Mouse (Mus musculus) bone marrow macrophage, adult 2 months (primary cell): ENCODE results near the gene Tmem262. TPM values are rescaled to one million over a fixed set of nuclear protein-coding genes. Genes with fewer than 3 reads are reported as not detected.

ENCODE experiments used
- H3K27ac ChIP-seq: 2 replicates; pipeline ENCODE4 v1.5.1; 2012; ENCODE audit warnings: low read depth, low read length; ENCODE audit not compliant: insufficient read depth
- H3K4me1 ChIP-seq: 2 replicates; pipeline ENCODE4 v1.6.1; 2012; ENCODE audit warnings: low read length; ENCODE audit not compliant: control insufficient read depth, insufficient read depth
- H3K4me3 ChIP-seq: 2 replicates; pipeline ENCODE4 v1.5.1; 2012; ENCODE audit warnings: mild to moderate bottlenecking, low read length, moderate library complexity; ENCODE audit not compliant: insufficient read depth
- CTCF ChIP-seq: IDR thresholded peaks from 2 replicates; pipeline ENCODE4 v1.5.1; 2012; ENCODE audit warnings: low read depth, mild to moderate bottlenecking, low read length, moderate library complexity
- POLR2A ChIP-seq: IDR thresholded peaks from 2 replicates; pipeline ENCODE4 v1.6.1; 2012; ENCODE audit warnings: mild to moderate bottlenecking, low read depth, low read length, borderline replicate concordance
- polyA plus RNA-seq: library from polyadenylated mRNA; stranded (reverse); fragments of >200 nt; gene quantifications from 2 replicates; pipeline ENCODE4 v1.2.4, GENCODE M21; 2012; ENCODE audit not compliant: missing spikeins, insufficient read depth, insufficient read length

Gene Tmem262
- polyA plus RNA-seq, 1 experiment, result not detected

- Histone ChIP-seq H3K4me3 (no peak overlapping the region), H3K4me1 (peaks cover 18% of the 10 kb centered on the region), H3K27ac (no peak overlapping the region)
- no peak for TF ChIP-seq CTCF
- no peak for TF ChIP-seq POLR2A
Observed at GRCm38 (mm10) chr19:6069851-6070250, 10.0 kb upstream of the Tmem262 start.

- Histone ChIP-seq H3K27ac (no peak overlapping the region), H3K4me3 (no peak overlapping the region), H3K4me1 (peaks cover 26% of the 10 kb centered on the region)
- TF ChIP-seq CTCF, result no peak
- TF ChIP-seq POLR2A, result no peak
Observed at GRCm38 (mm10) chr19:6070571-6071250, 9.1 kb upstream of the Tmem262 start.

DNA sequence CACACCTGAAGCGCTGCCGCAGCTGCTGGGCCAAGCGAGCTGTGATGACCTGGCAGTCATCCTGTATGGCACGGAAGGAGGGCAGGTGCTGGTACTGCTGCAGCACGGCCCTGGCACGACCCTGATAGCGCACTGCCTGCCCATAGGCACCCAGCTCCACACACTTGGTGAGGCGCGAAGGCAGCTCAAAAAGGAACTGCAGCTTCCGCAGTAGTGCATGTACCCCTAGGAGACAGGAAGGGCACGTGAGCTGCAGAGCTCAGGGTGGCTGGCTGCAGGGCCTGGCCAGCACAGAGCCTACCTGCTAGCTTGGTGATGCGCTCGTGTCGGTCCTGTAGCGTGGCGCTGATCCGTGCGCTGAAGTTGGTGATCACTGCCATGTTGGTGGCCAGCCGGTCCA lies 8.6 kb upstream of the Tmem262 start:
- Histone ChIP-seq H3K4me3 (no peak overlapping the region), H3K27ac (no peak overlapping the region), H3K4me1 (peaks cover 31% of the 10 kb centered on the region)
- TF ChIP-seq POLR2A, result no peak
- no peak for TF ChIP-seq CTCF

DNA sequence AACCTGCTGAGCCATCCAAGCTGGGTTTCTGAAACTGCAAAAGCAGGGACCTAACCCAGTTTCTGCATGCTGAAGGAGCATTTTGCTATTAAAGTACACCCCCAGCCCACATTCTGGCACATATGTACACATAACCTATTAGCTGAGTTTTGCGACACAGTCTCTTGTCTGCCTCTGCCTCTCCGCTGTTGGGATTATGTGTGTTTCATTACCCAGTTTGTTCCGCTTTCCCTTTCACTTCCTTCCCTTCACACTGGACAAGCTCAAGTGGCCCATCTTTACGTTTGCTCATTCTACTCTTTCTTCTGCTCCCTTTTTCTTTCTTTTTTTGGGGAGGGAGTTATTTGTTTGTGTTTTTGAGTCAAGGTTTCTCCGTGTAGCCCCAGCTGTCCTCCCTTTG lies 5.9 kb upstream of the Tmem262 start:
- peak overlapping the region; percentile 85 for H3K27ac ChIP-seq
- no peak for TF ChIP-seq POLR2A
- no peak for TF ChIP-seq CTCF
- peak overlapping the region; percentile 43 for H3K4me3 ChIP-seq
- peaks cover 25% of the 10 kb centered on the region for H3K4me1 ChIP-seq

DNA sequence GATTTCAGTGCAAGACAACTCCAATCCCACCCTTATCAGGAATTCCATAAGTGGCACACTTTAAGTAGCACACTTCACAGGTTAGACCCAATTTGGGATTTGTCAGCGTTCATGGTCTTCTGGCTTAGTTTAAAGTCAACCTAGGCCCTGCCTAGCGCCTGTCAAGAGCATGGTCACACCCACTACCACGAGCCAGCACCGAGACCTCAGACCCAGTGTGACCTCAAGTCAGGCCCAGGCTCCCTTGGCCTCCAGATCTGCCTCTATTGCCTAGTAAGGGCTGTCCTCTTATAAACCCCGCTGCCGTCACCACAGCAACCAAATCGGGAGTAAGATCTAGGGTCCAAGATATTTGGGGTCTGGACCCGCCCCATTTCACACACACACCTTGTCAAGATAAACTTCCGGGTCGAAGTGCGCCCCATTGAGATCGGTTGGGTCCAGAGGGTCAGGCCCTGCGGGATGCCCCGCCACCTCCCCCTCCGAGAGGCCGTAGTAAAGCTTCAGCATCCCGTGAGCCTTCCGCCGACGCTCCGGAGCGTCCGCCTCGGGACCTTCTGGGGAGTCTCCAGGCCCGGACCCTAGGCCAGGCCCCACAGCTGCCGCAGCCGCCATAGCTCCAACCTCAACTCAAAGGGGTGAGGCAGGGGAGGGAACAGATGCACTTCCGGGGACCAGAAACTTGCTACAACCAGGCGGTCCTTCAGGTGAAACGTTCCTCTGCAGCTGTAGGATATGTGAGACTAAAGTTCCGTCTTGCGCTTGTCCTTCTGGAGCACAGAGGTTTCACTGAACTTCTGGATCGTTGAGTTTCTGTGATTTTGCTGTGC lies 3.1 kb upstream of the Tmem262 start, which contains the start of gene Vps51:
Gene Vps51 (minus strand): TSS at position 668 of the 830 bp plus-strand sequence.
- H3K27ac ChIP-seq, result peak within 1 kb of the TSS; percentile 47
- H3K4me1 ChIP-seq, result peaks cover 25% of the 10 kb centered on the region
- TF ChIP-seq POLR2A (no peak), CTCF (no peak)
- peak within 1 kb of the TSS; percentile 77 for H3K4me3 ChIP-seq

GRCm38 (mm10) chr19:6082156-6082555 lies 2.3 kb downstream of the Tmem262 start, which contains the start of gene Gm28374:
Gm28374 (minus strand) TSS chr19:6082256.
- no peak within 1 kb of the TSS for H3K4me3 ChIP-seq
- peaks cover 13% of the 10 kb centered on the region for H3K4me1 ChIP-seq
- TF ChIP-seq POLR2A, result no peak
- H3K27ac ChIP-seq, result no peak within 1 kb of the TSS

DNA sequence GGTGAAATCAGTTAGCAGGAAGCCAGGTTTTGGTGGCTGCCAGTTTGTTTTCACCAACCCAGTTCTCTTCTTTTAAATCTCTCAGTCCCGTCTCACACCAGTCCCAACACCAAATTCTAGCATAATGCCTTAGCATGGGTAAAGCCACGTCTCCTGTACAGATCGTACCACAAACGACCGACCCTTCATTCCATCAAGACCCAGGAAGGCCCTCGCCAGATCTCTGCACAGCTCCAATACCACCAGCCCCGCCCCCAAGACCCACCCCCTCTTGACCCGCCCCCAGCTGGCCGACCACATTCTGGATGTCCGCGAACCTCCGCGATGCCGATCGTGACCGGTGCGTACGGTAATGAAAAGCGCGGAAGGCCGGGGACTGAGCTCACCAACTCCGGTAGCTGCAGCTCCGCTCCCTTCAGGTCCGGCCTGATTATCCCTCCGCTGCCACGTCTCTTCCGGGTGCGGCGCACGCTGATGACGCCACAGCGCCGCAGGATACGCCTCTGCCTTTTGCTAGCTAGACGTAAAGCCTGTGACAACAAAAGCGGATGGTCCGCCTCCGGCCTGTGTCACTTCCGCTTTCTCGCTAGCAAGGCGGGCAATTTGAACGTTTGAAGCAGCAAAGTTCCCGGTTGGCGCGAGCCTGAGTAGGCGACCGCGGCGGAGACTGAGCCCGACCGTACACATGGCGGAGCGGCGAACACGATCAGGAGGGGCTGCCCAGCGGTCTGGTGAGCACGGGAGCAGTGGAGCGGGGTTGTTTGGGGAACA lies 4.8 kb downstream of the Tmem262 start, which contains the start of the genes Zfpl1 and Cdca5:
Gene Zfpl1 (minus strand): TSS at position 479 of the 771 bp plus-strand sequence.
Gene Cdca5 (plus strand): TSS at position 506 of the 771 bp plus-strand sequence.
- TF ChIP-seq CTCF (no peak), POLR2A (no peak)
- Histone ChIP-seq H3K4me1 (peaks cover 13% of the 10 kb centered on the region), H3K27ac (peak within 1 kb of the TSS; percentile 61), H3K4me3 (peak within 1 kb of the TSS; percentile 85)

DNA sequence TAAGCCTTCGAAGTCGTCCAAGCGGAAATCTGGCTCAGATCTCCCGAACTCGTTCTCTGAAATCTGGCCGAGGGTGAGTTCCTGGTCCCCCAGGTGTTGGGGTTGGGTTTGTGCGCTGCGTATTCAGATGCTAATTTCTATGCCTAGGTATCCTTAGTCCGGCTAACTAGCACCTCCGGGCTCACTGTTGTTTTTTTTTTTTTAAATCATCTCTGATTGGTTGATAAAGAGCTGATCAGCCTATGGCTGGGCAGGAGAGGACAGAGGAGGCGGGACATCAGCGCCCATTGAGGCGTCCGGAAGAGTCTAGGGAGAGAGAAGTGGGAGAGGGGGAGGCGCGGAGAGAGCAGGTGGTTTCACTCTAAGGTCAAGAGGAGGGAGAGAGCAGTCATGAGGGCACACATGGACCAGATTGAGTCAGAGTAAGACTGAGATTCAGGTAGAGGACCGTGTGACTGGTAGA lies 5.6 kb downstream of the Tmem262 start:
- peaks cover 13% of the 10 kb centered on the region for H3K4me1 ChIP-seq
- H3K4me3 ChIP-seq, result peak overlapping the region; percentile 85
- TF ChIP-seq CTCF (no peak), POLR2A (no peak)
- H3K27ac ChIP-seq, result peak overlapping the region; percentile 61

DNA sequence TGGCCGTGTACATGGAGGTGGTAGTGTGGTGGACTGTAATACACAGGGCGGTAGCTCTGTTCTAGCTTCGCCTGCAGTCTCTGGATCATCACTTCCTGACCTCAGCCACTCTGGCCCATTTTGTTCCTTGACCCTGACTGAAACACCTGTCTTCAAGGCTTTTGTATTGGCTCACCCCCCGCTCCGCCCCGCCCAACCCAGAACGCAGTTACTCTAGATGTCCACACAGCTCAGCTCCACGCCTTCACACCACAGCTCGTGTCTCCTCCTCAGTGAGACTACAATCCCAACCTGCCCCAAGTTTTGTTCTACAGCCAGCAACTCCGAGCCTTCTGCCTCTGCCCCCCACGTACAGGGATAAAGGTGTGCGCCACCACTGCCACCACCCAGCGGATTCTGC lies 9.0 kb downstream of the Tmem262 start:
- no peak for TF ChIP-seq CTCF
- no peak for TF ChIP-seq POLR2A
- Histone ChIP-seq H3K27ac (no peak overlapping the region), H3K4me1 (peaks cover 9% of the 10 kb centered on the region), H3K4me3 (no peak overlapping the region)
